Mouse (Mus musculus) limb, embryonic 13.5 days (tissue): ENCODE measurements around the gene Mmp19. TPM values are rescaled to one million over a fixed set of nuclear protein-coding genes. Genes with fewer than 3 reads are reported as not detected.

Experiments used
- ATAC-seq: fragments of 200-750 bp; cut with Nextera tagmentation; 2 replicates; pipeline ENCODE4 v1.8.0; 2017; ENCODE audit warnings: low read depth, moderate number of reproducible peaks, moderate TSS enrichment; ENCODE audit not compliant: low FRiP score
- H3K27ac ChIP-seq: fragments of 300-500 bp; sonication (generic); 2 replicates; pipeline ENCODE4 v1.5.1; 2015; ENCODE audit warnings: inconsistent platforms, mild to moderate bottlenecking, moderate library complexity
- H3K27me3 ChIP-seq: fragments of 300-500 bp; sonication (generic); 2 replicates; pipeline ENCODE4 v1.6.1; 2015; ENCODE audit warnings: mild to moderate bottlenecking, inconsistent platforms
- H3K36me3 ChIP-seq: fragments of 300-500 bp; sonication (generic); 2 replicates; pipeline ENCODE4 v1.6.1; 2015; ENCODE audit warnings: inconsistent platforms, mild to moderate bottlenecking, moderate library complexity
- H3K4me1 ChIP-seq: fragments of 300-500 bp; sonication (generic); 2 replicates; pipeline ENCODE4 v1.6.1; 2015; ENCODE audit warnings: inconsistent platforms
- H3K4me2 ChIP-seq: fragments of 300-500 bp; sonication (generic); replicated peaks from 2 replicates; pipeline ENCODE4 v1.6.1; 2015; ENCODE audit warnings: inconsistent platforms, mild to moderate bottlenecking, moderate library complexity
- H3K4me3 ChIP-seq: fragments of 300-500 bp; sonication (generic); 2 replicates; pipeline ENCODE4 v1.5.1; 2015; ENCODE audit warnings: moderate library complexity, mild to moderate bottlenecking, inconsistent platforms
- H3K9ac ChIP-seq: fragments of 300-500 bp; sonication (generic); 2 replicates; pipeline ENCODE4 v1.6.1; 2015; ENCODE audit warnings: mild to moderate bottlenecking, inconsistent platforms
- H3K9me3 ChIP-seq: fragments of 300-500 bp; sonication (generic); 2 replicates; pipeline ENCODE4 v1.6.1; 2016; ENCODE audit warnings: inconsistent platforms
- WGBS: fragments of 180-500 bp; shearing (Covaris S2); methylation state at CpG from one replicate; pipeline ENCODE4 v1.1.7; 2015; 5-methylcytosine and 5-hydroxymethylcytosine counted together
- polyA plus RNA-seq: library from polyadenylated mRNA; unstranded; fragments of >200 nt; fragmentation: Nextera tagmentation; extraction: Ambion mirVana; gene quantifications from 2 replicates; pipeline ENCODE4 v1.2.1, GENCODE M21; 2015

The Mmp19 gene
- polyA plus RNA-seq, 1 experiment from 2014 or later = 0.78 TPM

- ATAC-seq = no peak
- no peaks in the 10 kb centered on the region for H3K9me3 ChIP-seq
- H3K4me1 ChIP-seq = no peaks in the 10 kb centered on the region
- H3K4me3 ChIP-seq = no peak overlapping the region
- H3K9ac ChIP-seq = no peak overlapping the region
- 76% methylated on average over 2 of the region's 2 CpGs for WGBS
- no peak overlapping the region for H3K27ac ChIP-seq
- H3K36me3 ChIP-seq = no peaks in the 10 kb centered on the region
- H3K27me3 ChIP-seq = no peaks in the 10 kb centered on the region
- H3K4me2 ChIP-seq = no peak overlapping the region
Measured at GRCm38 (mm10) chr10:128772895-128773294, 17.8 kb upstream of the Mmp19 start.

GRCm38 (mm10) chr10:128773685-128774084, 17.0 kb upstream of the Mmp19 start:
- Histone ChIP-seq H3K9me3 (no peaks in the 10 kb centered on the region), H3K27ac (no peak overlapping the region), H3K4me3 (no peak overlapping the region), H3K4me1 (peaks cover 3% of the 10 kb centered on the region), H3K9ac (no peak overlapping the region), H3K4me2 (no peak overlapping the region), H3K36me3 (no peaks in the 10 kb centered on the region), H3K27me3 (no peaks in the 10 kb centered on the region)
- 21% methylated on average over 5 of the region's 5 CpGs for whole genome bisulfite sequencing
- no peak for ATAC-seq

- Histone ChIP-seq H3K4me2 (no peak overlapping the region), H3K4me3 (no peak overlapping the region), H3K27ac (peak overlapping the region; percentile 78; the same call in 1 of the 2 replicates), H3K4me1 (peaks cover 19% of the 10 kb centered on the region), H3K9me3 (peaks cover 6% of the 10 kb centered on the region; the same call in 1 of the 2 replicates), H3K36me3 (no peaks in the 10 kb centered on the region), H3K27me3 (no peaks in the 10 kb centered on the region), H3K9ac (no peak overlapping the region)
- ATAC-seq = no peak
- 91% methylated on average over 2 of the region's 2 CpGs for WGBS
Measured at GRCm38 (mm10) chr10:128778441-128778840, 12.3 kb upstream of the Mmp19 start.

GRCm38 (mm10) chr10:128779011-128779795, 11.5 kb upstream of the Mmp19 start:
- ATAC-seq = peak; percentile 89
- Histone ChIP-seq H3K4me2 (0 out of 2 replicates have a peak overlapping the region, but pooled peaks have one; percentile 19), H3K9me3 (peaks cover 13% of the 10 kb centered on the region), H3K4me3 (no peak overlapping the region), H3K27me3 (no peaks in the 10 kb centered on the region), H3K9ac (no peak overlapping the region), H3K27ac (peak overlapping the region; percentile 78), H3K4me1 (peaks cover 19% of the 10 kb centered on the region), H3K36me3 (no peaks in the 10 kb centered on the region)
- WGBS = 20% methylated on average over 8 of the region's 8 CpGs

- Histone ChIP-seq H3K27ac (no peak overlapping the region), H3K4me1 (peaks cover 19% of the 10 kb centered on the region), H3K27me3 (no peaks in the 10 kb centered on the region), H3K9ac (no peak overlapping the region), H3K4me3 (no peak overlapping the region), H3K36me3 (no peaks in the 10 kb centered on the region), H3K4me2 (no peak overlapping the region), H3K9me3 (peaks cover 19% of the 10 kb centered on the region)
- 80% methylated on average over 1 of the region's 1 CpGs for WGBS
- no peak for ATAC-seq
Measured at GRCm38 (mm10) chr10:128780200-128780599, 10.5 kb upstream of the Mmp19 start.

- ATAC-seq = no peak
Measured at GRCm38 (mm10) chr10:128792041-128792440, 1.3 kb downstream of the Mmp19 start.

GRCm38 (mm10) chr10:128793258-128793657, 2.5 kb downstream of the Mmp19 start:
- no peaks in the 10 kb centered on the region for H3K9me3 ChIP-seq
- WGBS = 97% methylated on average over 1 of the region's 1 CpGs
- no peak overlapping the region for H3K9ac ChIP-seq
- H3K27me3 ChIP-seq = no peaks in the 10 kb centered on the region
- H3K4me1 ChIP-seq = no peaks in the 10 kb centered on the region
- no peak overlapping the region for H3K27ac ChIP-seq
- H3K4me2 ChIP-seq = no peak overlapping the region
- H3K36me3 ChIP-seq = peaks cover 11% of the 10 kb centered on the region
- no peak for ATAC-seq
- no peak overlapping the region for H3K4me3 ChIP-seq

More at GRCm38 (mm10) chr10:128792041-128792440, 1.3 kb downstream of the Mmp19 start:
- Histone ChIP-seq H3K9ac (no peak overlapping the region), H3K4me3 (no peak overlapping the region), H3K4me1 (no peaks in the 10 kb centered on the region), H3K4me2 (no peak overlapping the region), H3K27ac (no peak overlapping the region), H3K9me3 (no peaks in the 10 kb centered on the region), H3K36me3 (no peaks in the 10 kb centered on the region), H3K27me3 (no peaks in the 10 kb centered on the region)

- no peak for ATAC-seq
- Histone ChIP-seq H3K9ac (no peak overlapping the region), H3K36me3 (peaks cover 22% of the 10 kb centered on the region), H3K27me3 (no peaks in the 10 kb centered on the region), H3K27ac (no peak overlapping the region), H3K4me2 (no peak overlapping the region), H3K4me1 (no peaks in the 10 kb centered on the region), H3K9me3 (no peaks in the 10 kb centered on the region), H3K4me3 (no peak overlapping the region)
- 89% methylated on average over 5 of the region's 5 CpGs for WGBS
Measured at GRCm38 (mm10) chr10:128794391-128794790, 3.7 kb downstream of the Mmp19 start.

- H3K9ac ChIP-seq = no peak overlapping the region
- H3K4me1 ChIP-seq = no peaks in the 10 kb centered on the region
- H3K4me3 ChIP-seq = no peak overlapping the region
- ATAC-seq = no peak
- H3K27ac ChIP-seq = no peak overlapping the region
- no peak overlapping the region for H3K4me2 ChIP-seq
- H3K27me3 ChIP-seq = no peaks in the 10 kb centered on the region
- peaks cover 33% of the 10 kb centered on the region for H3K36me3 ChIP-seq
- WGBS = 97% methylated on average over 3 of the region's 3 CpGs
- H3K9me3 ChIP-seq = no peaks in the 10 kb centered on the region
Measured at GRCm38 (mm10) chr10:128795581-128795980, 4.9 kb downstream of the Mmp19 start.

GRCm38 (mm10) chr10:128798676-128799075, 8.0 kb downstream of the Mmp19 start:
- Histone ChIP-seq H3K36me3 (peaks cover 47% of the 10 kb centered on the region), H3K4me2 (no peak overlapping the region), H3K4me1 (peaks cover 17% of the 10 kb centered on the region), H3K27ac (no peak overlapping the region), H3K4me3 (no peak overlapping the region), H3K9me3 (no peaks in the 10 kb centered on the region), H3K9ac (no peak overlapping the region), H3K27me3 (no peaks in the 10 kb centered on the region)
- WGBS = 95% methylated on average over 8 of the region's 8 CpGs
- no peak for ATAC-seq

- Histone ChIP-seq H3K4me3 (no peak overlapping the region), H3K27me3 (no peaks in the 10 kb centered on the region), H3K9me3 (no peaks in the 10 kb centered on the region), H3K36me3 (peaks cover 56% of the 10 kb centered on the region), H3K27ac (no peak overlapping the region), H3K4me2 (peak overlapping the region; percentile 78; the same call in 1 of the 2 replicates), H3K4me1 (peaks cover 28% of the 10 kb centered on the region), H3K9ac (peak overlapping the region; percentile 90)
- ATAC-seq = no peak
- 84% methylated on average over 16 of the region's 16 CpGs for WGBS
Measured at GRCm38 (mm10) chr10:128801981-128802495, 11.3 kb downstream of the Mmp19 start.

GRCm38 (mm10) chr10:128802956-128803355, 12.2 kb downstream of the Mmp19 start:
- Histone ChIP-seq H3K4me3 (peak overlapping the region; percentile 76), H3K27ac (peak overlapping the region; percentile 99; the same call in 1 of the 2 replicates), H3K9me3 (no peaks in the 10 kb centered on the region), H3K27me3 (no peaks in the 10 kb centered on the region), H3K9ac (peak overlapping the region; percentile 90), H3K4me2 (peak overlapping the region; percentile 78), H3K4me1 (peaks cover 37% of the 10 kb centered on the region), H3K36me3 (peaks cover 57% of the 10 kb centered on the region)
- 57% methylated on average over 4 of the region's 4 CpGs for WGBS
- no peak for ATAC-seq
